Mouse (Mus musculus) heart, postnatal 0 days (tissue): ENCODE measurements at regions not wholly inside any gene's neighbourhood (a gene's known extent, or its start where the extent isn't known, plus 50 kb on each side); places are given as distances from the start of the nearest gene placed in this dataset.

ENCODE experiments used
- ATAC-seq: fragments of 200-750 bp; cut with Nextera tagmentation; 2 replicates; pipeline ENCODE4 v1.8.0; 2017; ENCODE audit warnings: low read depth, moderate number of reproducible peaks, moderate library complexity; ENCODE audit not compliant: insufficient read depth
- DNase-seq: peaks from one replicate; pipeline ENCODE4 v3.0.0-alpha.2; 2016; ENCODE audit warnings: low spot score
- H3K27ac ChIP-seq: fragments of 300-500 bp; sonication (generic); 2 replicates; pipeline ENCODE4 v1.5.1; 2014; ENCODE audit warnings: low read depth, mild to moderate bottlenecking
- H3K27me3 ChIP-seq: fragments of 300-500 bp; sonication (generic); 2 replicates; pipeline ENCODE4 v1.6.1; 2014; ENCODE audit warnings: low read length, mixed read lengths; ENCODE audit not compliant: control insufficient read depth, insufficient read depth
- H3K36me3 ChIP-seq: fragments of 300-500 bp; sonication (generic); replicated peaks from 2 replicates; pipeline ENCODE4 v1.6.1; 2014; ENCODE audit warnings: low read length, mixed read lengths; ENCODE audit not compliant: control insufficient read depth, insufficient read depth
- H3K4me1 ChIP-seq: fragments of 300-500 bp; sonication (generic); 2 replicates; pipeline ENCODE4 v1.6.1; 2014; ENCODE audit warnings: antibody characterized with exemption; ENCODE audit not compliant: control insufficient read depth, insufficient read depth
- H3K4me2 ChIP-seq: fragments of 300-500 bp; sonication (generic); 2 replicates; pipeline ENCODE4 v1.6.1; 2014; ENCODE audit warnings: low read depth, mild to moderate bottlenecking, low read length, moderate library complexity
- H3K4me3 ChIP-seq: fragments of 300-500 bp; sonication (generic); 2 replicates; pipeline ENCODE4 v1.5.1; 2014; ENCODE audit warnings: low read depth, low read length
- H3K9ac ChIP-seq: fragments of 300-500 bp; sonication (generic); replicated peaks from 2 replicates; pipeline ENCODE4 v1.6.1; 2014; ENCODE audit warnings: low read depth, low read length, mixed read lengths
- H3K9me3 ChIP-seq: fragments of 300-500 bp; sonication (generic); replicated peaks from 2 replicates; pipeline ENCODE4 v1.6.1; 2016; ENCODE audit warnings: low read length; ENCODE audit not compliant: control insufficient read depth
- CTCF ChIP-seq: IDR thresholded peaks from 2 replicates; pipeline ENCODE4 v1.5.1; 2016; ENCODE audit warnings: antibody characterized with exemption, control low read depth, low read depth
- EP300 ChIP-seq: IDR thresholded peaks from 2 replicates; pipeline ENCODE4 v1.6.1; 2016; ENCODE audit warnings: antibody characterized with exemption, low read depth
- WGBS: fragments of 180-500 bp; shearing (Covaris S2); extraction: QIAGEN DNeasy Blood & Tissue Kit; methylation state at CpG from one replicate; pipeline ENCODE4 v1.1.7; 2014; 5-methylcytosine and 5-hydroxymethylcytosine counted together

GRCm38 (mm10) chr1:121051496-121052119 lies 280.8 kb downstream of the Insig2 start:
- no peak overlapping the region for H3K4me2 ChIP-seq
- no peak for DNase-seq
- no peaks in the 10 kb centered on the region for H3K9me3 ChIP-seq
- TF ChIP-seq EP300 (no peak), CTCF (no peak)
- 53% methylated on average over 6 of the region's 6 CpGs for WGBS
- H3K4me1 ChIP-seq, result 0 out of 2 replicates have a peak, but pooled peaks cover 5% of the 10 kb centered on the region
- H3K4me3 ChIP-seq, result no peak overlapping the region
- ATAC-seq, result no peak
- no peak overlapping the region for H3K27ac ChIP-seq
- H3K36me3 ChIP-seq, result no peaks in the 10 kb centered on the region
- H3K9ac ChIP-seq, result no peak overlapping the region
- H3K27me3 ChIP-seq, result no peaks in the 10 kb centered on the region

GRCm38 (mm10) chr1:121052120-121052501 lies 280.3 kb downstream of the Insig2 start:
- ATAC-seq (no peak), DNase-seq (no peak)
- WGBS, result 76% methylated on average over 5 of the region's 5 CpGs
- no peak overlapping the region for H3K4me2 ChIP-seq
- H3K4me3 ChIP-seq, result no peak overlapping the region
- no peaks in the 10 kb centered on the region for H3K9me3 ChIP-seq
- no peaks in the 10 kb centered on the region for H3K36me3 ChIP-seq
- H3K27ac ChIP-seq, result no peak overlapping the region
- H3K9ac ChIP-seq, result no peak overlapping the region
- H3K4me1 ChIP-seq, result 0 out of 2 replicates have a peak, but pooled peaks cover 5% of the 10 kb centered on the region
- no peak for TF ChIP-seq EP300
- TF ChIP-seq CTCF, result no peak
- H3K27me3 ChIP-seq, result no peaks in the 10 kb centered on the region

GRCm38 (mm10) chr1:121053692-121054091 lies 278.7 kb downstream of the Insig2 start:
- DNase-seq (peak; percentile 47), ATAC-seq (peak; percentile 72)
- H3K36me3 ChIP-seq, result no peaks in the 10 kb centered on the region
- TF ChIP-seq CTCF (peak; percentile 60), EP300 (no peak)
- H3K4me1 ChIP-seq, result no peaks in the 10 kb centered on the region
- WGBS, result 25% methylated on average over 11 of the region's 11 CpGs
- H3K4me2 ChIP-seq, result no peak overlapping the region
- H3K27me3 ChIP-seq, result no peaks in the 10 kb centered on the region
- H3K27ac ChIP-seq, result no peak overlapping the region
- no peak overlapping the region for H3K4me3 ChIP-seq
- H3K9me3 ChIP-seq, result no peaks in the 10 kb centered on the region
- H3K9ac ChIP-seq, result no peak overlapping the region

GRCm38 (mm10) chr1:121074569-121074968 lies 257.8 kb downstream of the Insig2 start:
- no peak for ATAC-seq
- Histone ChIP-seq H3K4me3 (no peak overlapping the region), H3K9me3 (no peaks in the 10 kb centered on the region), H3K4me2 (no peak overlapping the region), H3K36me3 (no peaks in the 10 kb centered on the region), H3K27me3 (no peaks in the 10 kb centered on the region), H3K9ac (no peak overlapping the region), H3K27ac (no peak overlapping the region), H3K4me1 (no peaks in the 10 kb centered on the region)
- DNase-seq, result no peak
- 66% methylated on average over 1 of the region's 1 CpGs for WGBS
- TF ChIP-seq CTCF, result no peak
- TF ChIP-seq EP300, result no peak

GRCm38 (mm10) chr1:121082839-121083238 lies 249.6 kb downstream of the Insig2 start:
- H3K4me2 ChIP-seq, result no peak overlapping the region
- no peak overlapping the region for H3K27ac ChIP-seq
- no peaks in the 10 kb centered on the region for H3K4me1 ChIP-seq
- H3K9me3 ChIP-seq, result no peaks in the 10 kb centered on the region
- no peak overlapping the region for H3K9ac ChIP-seq
- DNase-seq, result no peak
- H3K36me3 ChIP-seq, result no peaks in the 10 kb centered on the region
- TF ChIP-seq EP300, result no peak
- no peak for TF ChIP-seq CTCF
- WGBS, result 21% methylated on average over 5 of the region's 5 CpGs
- ATAC-seq, result no peak
- H3K27me3 ChIP-seq, result no peaks in the 10 kb centered on the region
- no peak overlapping the region for H3K4me3 ChIP-seq
